9 mouse cellular contexts compared by ENCODE assay signal in the genomic region with DNA sequence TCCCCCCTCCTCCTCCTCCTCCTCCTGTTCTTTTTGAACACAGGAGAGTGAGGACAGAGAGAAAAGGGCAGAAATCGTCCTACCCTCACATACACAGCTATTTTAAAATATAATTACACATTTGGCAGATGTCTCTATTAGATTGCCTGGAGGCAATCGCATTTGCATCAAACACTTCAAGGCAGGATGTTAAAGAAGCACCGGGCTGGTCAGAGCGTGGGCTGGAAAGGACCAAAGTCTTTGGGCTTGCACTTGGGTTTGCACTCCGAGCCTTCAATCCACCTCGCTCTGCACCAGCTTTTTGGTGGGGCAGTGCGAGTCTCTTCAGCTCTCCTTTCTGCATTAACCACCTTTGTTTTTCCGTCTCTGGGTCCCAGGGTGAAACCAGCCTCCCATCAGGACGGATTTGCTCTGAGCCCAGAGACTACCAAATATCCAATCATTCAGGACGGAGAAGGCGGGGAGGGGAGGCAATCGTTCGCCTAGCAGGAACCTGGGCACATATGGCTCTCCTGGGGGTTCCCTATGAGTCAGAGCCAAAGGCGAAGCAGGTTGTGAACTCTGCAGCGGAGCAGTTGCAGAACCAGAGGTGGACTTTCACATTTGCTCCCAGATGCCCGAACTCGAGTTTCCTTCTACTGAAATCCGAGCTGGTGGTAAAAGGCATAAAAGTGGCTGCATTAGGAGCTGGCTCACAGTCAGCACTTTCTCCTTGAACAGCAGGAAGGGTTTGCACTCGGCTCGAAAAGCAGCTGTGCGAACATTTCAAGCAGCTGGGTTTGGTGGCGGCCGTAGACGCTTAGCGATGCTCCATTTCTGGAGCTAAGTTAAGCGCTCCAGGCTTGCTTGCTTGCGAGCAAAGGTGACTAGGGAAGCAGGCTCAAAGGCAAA. TPM values are rescaled to one million over a fixed set of nuclear protein-coding genes. Genes with fewer than 3 reads are reported as not detected.
DNase-seq lines count a peak whose midpoint lies in the region; ATAC-seq lines count a peak whose summit lies in the region.
"Had no signal": no experiment of that assay in that cellular context is flagged by ENCODE, and none has a peak within 500 bp of the region (broad histone marks: within the 10 kb centered on the region; RNA-seq: fewer than 3 reads in every experiment).

No protein-coding gene starts in this region.

- H3K9me3 ChIP-seq in hindbrain, embryonic 16.5 days (ENCODE audit: control insufficient read depth, low read length), result 0 out of 2 replicates have a peak, but pooled peaks cover 2% of the 10 kb centered on the region
- H3K9me3 ChIP-seq in limb, embryonic 10.5 days (replicated peaks), result no peaks in the 10 kb centered on the region
- H3K9me3 ChIP-seq in midbrain, embryonic 14.5 days (ENCODE audit: control insufficient read depth, low read length), result no peaks in the 10 kb centered on the region

- peak overlapping the region; percentile 67 for H3K4me2 ChIP-seq in hindbrain, embryonic 16.5 days (ENCODE audit: low read length)
- peak overlapping the region; percentile 67 for H3K4me2 ChIP-seq in midbrain, embryonic 14.5 days (ENCODE audit: low read length)

- 0 out of 2 replicates have a peak, but pooled peaks cover 3% of the 10 kb centered on the region for H3K27me3 ChIP-seq in hindbrain, embryonic 16.5 days (replicated peaks; ENCODE audit: control insufficient read depth, insufficient read depth, low read length)
- H3K27me3 ChIP-seq in limb, embryonic 10.5 days (ENCODE audit: low read depth, poor library complexity, severe bottlenecking), result peaks cover 13% of the 10 kb centered on the region
- H3K27me3 ChIP-seq in midbrain, embryonic 14.5 days (ENCODE audit: control insufficient read depth, insufficient read depth, low read length), result peaks cover 16% of the 10 kb centered on the region

- peaks cover 10% of the 10 kb centered on the region for H3K4me1 ChIP-seq in hindbrain, embryonic 16.5 days (ENCODE audit: control insufficient read depth, insufficient read depth, low read depth, low read length)
- H3K4me1 ChIP-seq in limb, embryonic 10.5 days, result peaks cover 49% of the 10 kb centered on the region
- H3K4me1 ChIP-seq in midbrain, embryonic 14.5 days (ENCODE audit: control insufficient read depth, insufficient read depth, low read length), result peaks cover 9% of the 10 kb centered on the region; the same call in 1 of the 2 replicates

- H3K36me3 ChIP-seq in hindbrain, embryonic 16.5 days (ENCODE audit: control insufficient read depth, insufficient read depth, low read length), result no peaks in the 10 kb centered on the region
- no peaks in the 10 kb centered on the region for H3K36me3 ChIP-seq in limb, embryonic 10.5 days
- H3K36me3 ChIP-seq in midbrain, embryonic 14.5 days (ENCODE audit: control insufficient read depth, insufficient read depth, low read length), result no peaks in the 10 kb centered on the region
- H3K36me3 ChIP-seq: G1E had no signal

- 0 out of 2 replicates have a peak, but pooled peaks have one; percentile 61 for ATAC-seq in hindbrain, embryonic 16.5 days
- no peak for ATAC-seq in midbrain, embryonic 14.5 days (ENCODE audit: low FRiP score, low TSS enrichment)

- DNase-seq in gastrocnemius, adult 18-20 months (ENCODE audit: low spot score), result peak; percentile 6
- DNase-seq in gastrocnemius, adult 8-10 months (ENCODE audit: low spot score in 2 of 2), result no peak
- peak; percentile 10 for DNase-seq in adrenal gland, postnatal 25 days
- DNase-seq in forelimb bud, embryonic 11.5 days (ENCODE audit: low read depth, low spot score), result peak; percentile 83
- DNase-seq in limb, embryonic 10.5 days (ENCODE audit: low spot score), result peak; percentile 85
- DNase-seq in midbrain, embryonic 14.5 days, result peak; percentile 75
- peak; percentile 19 for DNase-seq in thymus, postnatal 14 days

- H3K9ac ChIP-seq in hindbrain, embryonic 16.5 days (ENCODE audit: low read depth, low read length), result peak overlapping the region; percentile 2; the same call in 1 of the 2 replicates
- H3K9ac ChIP-seq in midbrain, embryonic 14.5 days (replicated peaks; ENCODE audit: low read length), result no peak overlapping the region; the same call in 1 of the 2 replicates

- H3K4me3 ChIP-seq in hindbrain, embryonic 16.5 days (ENCODE audit: low read length), result peak overlapping the region; percentile 36
- peak overlapping the region; percentile 46 for H3K4me3 ChIP-seq in limb, embryonic 10.5 days
- H3K4me3 ChIP-seq in midbrain, embryonic 14.5 days (replicated peaks; ENCODE audit: low read depth, low read length), result peak overlapping the region; percentile 31

- no peak overlapping the region for H3K27ac ChIP-seq in hindbrain, embryonic 16.5 days (ENCODE audit: low read depth, low read length)
- H3K27ac ChIP-seq in limb, embryonic 10.5 days, result peak overlapping the region; percentile 85
- no peak overlapping the region for H3K27ac ChIP-seq in midbrain, embryonic 14.5 days (replicated peaks; ENCODE audit: low read depth, low read length)

- whole genome bisulfite sequencing in hindbrain, embryonic 16.5 days, result under 1% methylated on average over 27 of the region's 27 CpGs
- under 1% methylated on average over 27 of the region's 27 CpGs for WGBS in limb, embryonic 10.5 days
- under 1% methylated on average over 27 of the region's 27 CpGs for WGBS in midbrain, embryonic 14.5 days

RNA-seq across cellular contexts. Expression of a gene that starts 58.1 kb away (rescaled TPM):
- 1 to 10 TPM; 2.5 to 2.9 TPM for total RNA-seq in gastrocnemius, adult 18-20 months (2021)
- total RNA-seq in gastrocnemius, adult 8-10 months (2022), result 1 to 10 TPM; 1.3 to 2.2 (median 1.5) TPM
- total RNA-seq in adrenal gland, postnatal 25 days (2021), result 26.0 and 27.0 TPM in 2 replicates
- 2.7 and 3.9 TPM in 2 replicates for polyA plus RNA-seq in hindbrain, embryonic 16.5 days (2015; fragmentation: Nextera tagmentation; extraction: Ambion mirVana)
- 22.5 and 31.5 TPM in 2 replicates for polyA plus RNA-seq in limb, embryonic 10.5 days (2016; fragmentation: Nextera tagmentation; extraction: Ambion mirVana)
- 3.9 and 5.4 TPM in 2 replicates for polyA plus RNA-seq in midbrain, embryonic 14.5 days (2014; fragmentation: Nextera tagmentation; extraction: Ambion mirVana)
- polyA plus RNA-seq: G1E had no signal

Comparison
In these comparisons a context has a peak if more than half of its experiments do, and no peak if none do; other contexts are left out.
1. DNase-seq: peak in gastrocnemius, adult 18-20 months (single experiment), adrenal gland, postnatal 25 days (single experiment), forelimb bud, embryonic 11.5 days (single experiment), limb, embryonic 10.5 days (single experiment), midbrain, embryonic 14.5 days (single experiment) and thymus, postnatal 14 days (single experiment); none in gastrocnemius, adult 8-10 months (0 of 2).
2. Peak in every context shown above with its lines, with median percentiles within 50 percentile points of each other: H3K4me3 ChIP-seq.